Mouse (Mus musculus) midbrain, postnatal 0 days (tissue): ENCODE measurements around the gene Ino80d. TPM values are rescaled to one million over a fixed set of nuclear protein-coding genes. Genes with fewer than 3 reads are reported as not detected.
A peak's percentile ranks its signal among the peaks of the same experiment; 100 is the strongest.

Source experiments
- ATAC-seq: fragments of 200-750 bp; cut with Nextera tagmentation; 2 replicates; pipeline ENCODE4 v1.8.0; 2017; ENCODE audit warnings: moderate number of reproducible peaks, mild to moderate bottlenecking, moderate TSS enrichment, moderate library complexity; ENCODE audit not compliant: low FRiP score
- DNase-seq: peaks from one replicate; pipeline ENCODE4 v3.0.0-alpha.2; 2015; ENCODE audit warnings: low spot score
- H3K27ac ChIP-seq: fragments of 300-500 bp; sonication (generic); 2 replicates; pipeline ENCODE4 v1.5.1; 2014; ENCODE audit warnings: low read depth, mild to moderate bottlenecking, low read length, mixed read lengths
- H3K27me3 ChIP-seq: fragments of 300-500 bp; sonication (generic); 2 replicates; pipeline ENCODE4 v1.6.1; 2014; ENCODE audit warnings: low read length, control low read depth, mixed read lengths; ENCODE audit not compliant: insufficient read depth
- H3K36me3 ChIP-seq: fragments of 300-500 bp; sonication (generic); 2 replicates; pipeline ENCODE4 v1.6.1; 2014; ENCODE audit warnings: low read length, control low read depth, mixed read lengths; ENCODE audit not compliant: insufficient read depth
- H3K4me1 ChIP-seq: fragments of 300-500 bp; sonication (generic); 2 replicates; pipeline ENCODE4 v1.6.1; 2014; ENCODE audit warnings: mild to moderate bottlenecking, control low read depth, antibody characterized with exemption, low read length, mixed read lengths; ENCODE audit not compliant: insufficient read depth
- H3K4me2 ChIP-seq: fragments of 300-500 bp; sonication (generic); 2 replicates; pipeline ENCODE4 v1.6.1; 2014; ENCODE audit warnings: low read depth, mild to moderate bottlenecking, low read length, mixed read lengths; ENCODE audit not compliant: poor library complexity, severe bottlenecking
- H3K4me3 ChIP-seq: fragments of 300-500 bp; sonication (generic); 2 replicates; pipeline ENCODE4 v1.5.1; 2014; ENCODE audit warnings: low read depth, mild to moderate bottlenecking, low read length, moderate library complexity
- H3K9ac ChIP-seq: fragments of 300-500 bp; sonication (generic); replicated peaks from 2 replicates; pipeline ENCODE4 v1.6.1; 2014; ENCODE audit warnings: mild to moderate bottlenecking, low read length, moderate library complexity, mixed read lengths; ENCODE audit not compliant: poor library complexity, severe bottlenecking
- H3K9me3 ChIP-seq: fragments of 300-500 bp; sonication (generic); 2 replicates; pipeline ENCODE4 v1.6.1; 2016; ENCODE audit warnings: low read length, control low read depth
- CTCF ChIP-seq: IDR thresholded peaks from 2 replicates; pipeline ENCODE4 v1.5.1; 2016; ENCODE audit warnings: antibody characterized with exemption, mild to moderate bottlenecking
- WGBS: fragments of 180-500 bp; shearing (Covaris S2); extraction: QIAGEN DNeasy Blood & Tissue Kit; methylation state at CpG from one replicate; pipeline ENCODE4 v1.1.7; 2014; 5-methylcytosine and 5-hydroxymethylcytosine counted together
- polyA plus RNA-seq: library from polyadenylated mRNA; unstranded; fragments of >200 nt; fragmentation: Nextera tagmentation; extraction: Ambion mirVana; gene quantifications from 2 replicates; pipeline ENCODE4 v1.2.1, GENCODE M21; 2015
- total RNA-seq: library from RNA; depleted of rRNA; stranded (reverse); fragments of >200 nt; gene quantifications from 2 replicates; pipeline ENCODE4 v1.2.3, GENCODE M21; 2014

The Ino80d gene
- total and polyA plus RNA-seq, 2 experiments from 2014 or later: 7.3 to 11.0 TPM

DNA sequence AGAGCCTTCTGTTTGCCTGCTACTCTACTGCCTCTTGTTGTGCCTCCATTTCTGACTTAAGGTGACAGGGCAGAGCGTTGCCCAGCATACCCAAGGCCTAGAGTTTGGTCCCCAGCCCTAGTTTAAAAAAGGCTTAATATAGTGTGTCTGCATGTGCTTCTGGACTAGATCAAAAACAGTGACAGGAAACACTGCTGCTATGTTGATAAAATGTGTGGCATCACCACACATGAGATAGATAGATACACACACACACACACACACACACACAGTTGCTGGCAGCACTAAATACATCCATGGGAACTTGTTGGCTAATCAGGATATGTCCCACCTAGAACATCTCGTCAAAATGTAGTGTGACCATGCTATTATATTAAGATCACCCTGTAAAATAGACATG is 5.9 kb upstream of the Ino80d start:
- no peak overlapping the region for H3K9ac ChIP-seq
- TF ChIP-seq CTCF: no peak
- no peak for DNase-seq

DNA sequence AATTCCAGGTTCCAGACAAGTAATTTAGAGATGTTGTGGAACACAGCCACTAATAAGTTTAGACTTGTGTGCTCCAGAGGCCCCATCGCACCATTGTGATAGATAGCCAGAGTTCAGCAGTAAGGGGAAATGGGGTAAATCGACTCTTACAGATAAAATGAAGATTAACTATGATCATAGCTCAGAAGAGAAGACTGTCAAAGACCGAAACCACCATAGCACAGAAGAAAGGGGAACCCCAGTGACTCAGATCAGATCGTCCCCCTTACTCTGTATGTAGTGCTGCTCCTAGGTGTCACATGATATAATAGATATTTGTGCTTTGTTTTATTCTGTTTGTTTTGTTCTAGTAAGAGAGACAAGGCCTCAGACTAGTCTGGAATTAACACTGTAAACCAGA is 5.2 kb upstream of the Ino80d start:
- 96% methylated on average over 4 of the region's 4 CpGs for WGBS
- no peak for TF ChIP-seq CTCF
- ATAC-seq: no peak

More for the DNA sequence above, 5.9 kb upstream of the Ino80d start:
- Histone ChIP-seq H3K27me3 (no peaks in the 10 kb centered on the region), H3K36me3 (peaks cover 19% of the 10 kb centered on the region), H3K27ac (no peak overlapping the region), H3K4me2 (no peak overlapping the region), H3K4me1 (no peaks in the 10 kb centered on the region; the same call in 1 of the 2 replicates), H3K4me3 (no peak overlapping the region), H3K9me3 (no peaks in the 10 kb centered on the region)
- no peak for ATAC-seq
- 100% methylated on average over 2 of the region's 2 CpGs for WGBS

GRCm38 (mm10) chr1:63115540-63115939 is 1.1 kb upstream of the Ino80d start:
- H3K4me1 ChIP-seq: peaks cover 4% of the 10 kb centered on the region; the same call in 1 of the 2 replicates
- DNase-seq: no peak
- no peak for TF ChIP-seq CTCF
- no peak overlapping the region for H3K27ac ChIP-seq
- no peaks in the 10 kb centered on the region for H3K9me3 ChIP-seq
- no peak for ATAC-seq
- H3K4me3 ChIP-seq: peak overlapping the region; percentile 95
- peaks cover 7% of the 10 kb centered on the region for H3K36me3 ChIP-seq
- WGBS: 49% methylated on average over 3 of the region's 3 CpGs
- 0 out of 2 replicates have a peak overlapping the region, but pooled peaks have one; percentile 100 for H3K9ac ChIP-seq
- H3K27me3 ChIP-seq: no peaks in the 10 kb centered on the region
- H3K4me2 ChIP-seq: peak overlapping the region; percentile 95

More for the DNA sequence above, 5.2 kb upstream of the Ino80d start:
- no peak overlapping the region for H3K4me3 ChIP-seq
- H3K27ac ChIP-seq: no peak overlapping the region
- no peaks in the 10 kb centered on the region; the same call in 1 of the 2 replicates for H3K4me1 ChIP-seq
- no peaks in the 10 kb centered on the region for H3K9me3 ChIP-seq
- H3K9ac ChIP-seq: no peak overlapping the region
- no peaks in the 10 kb centered on the region for H3K27me3 ChIP-seq
- peaks cover 19% of the 10 kb centered on the region for H3K36me3 ChIP-seq
- H3K4me2 ChIP-seq: no peak overlapping the region
- no peak for DNase-seq

- no peaks in the 10 kb centered on the region for H3K27me3 ChIP-seq
- peak overlapping the region; percentile 95 for H3K4me3 ChIP-seq
- TF ChIP-seq CTCF: no peak
- no peak for ATAC-seq
- H3K9me3 ChIP-seq: no peaks in the 10 kb centered on the region
- DNase-seq: no peak
- H3K27ac ChIP-seq: peak overlapping the region; percentile 97
- peaks cover 4% of the 10 kb centered on the region; the same call in 1 of the 2 replicates for H3K4me1 ChIP-seq
- H3K9ac ChIP-seq: peak overlapping the region; percentile 100; the same call in 1 of the 2 replicates
- peaks cover 2% of the 10 kb centered on the region for H3K36me3 ChIP-seq
- H3K4me2 ChIP-seq: peak overlapping the region; percentile 95
- WGBS: 9% methylated on average over 4 of the region's 4 CpGs
Measured at GRCm38 (mm10) chr1:63115096-63115495, 629 bp upstream of the Ino80d start.

GRCm38 (mm10) chr1:63113274-63114135 is 962 bp downstream of the Ino80d start:
- ATAC-seq: peak; percentile 48
- H3K9ac ChIP-seq: peak overlapping the region; percentile 100
- no peak for TF ChIP-seq CTCF
- H3K4me1 ChIP-seq: peaks cover 4% of the 10 kb centered on the region; the same call in 1 of the 2 replicates
- H3K27me3 ChIP-seq: no peaks in the 10 kb centered on the region
- DNase-seq: peak; percentile 26
- H3K9me3 ChIP-seq: no peaks in the 10 kb centered on the region
- under 1% methylated on average over 40 of the region's 92 CpGs for WGBS
- peak overlapping the region; percentile 97 for H3K27ac ChIP-seq
- peak overlapping the region; percentile 95 for H3K4me2 ChIP-seq
- H3K4me3 ChIP-seq: peak overlapping the region; percentile 95
- H3K36me3 ChIP-seq: no peaks in the 10 kb centered on the region

- 3% methylated on average over 11 of the region's 11 CpGs for WGBS
Measured at GRCm38 (mm10) chr1:63112865-63113261, 1.6 kb downstream of the Ino80d start.

More at GRCm38 (mm10) chr1:63112865-63113261, 1.6 kb downstream of the Ino80d start:
- Histone ChIP-seq H3K9me3 (no peaks in the 10 kb centered on the region), H3K36me3 (no peaks in the 10 kb centered on the region), H3K4me2 (peak overlapping the region; percentile 95), H3K4me3 (peak overlapping the region; percentile 95), H3K27ac (peak overlapping the region; percentile 97), H3K27me3 (no peaks in the 10 kb centered on the region), H3K4me1 (peaks cover 4% of the 10 kb centered on the region; the same call in 1 of the 2 replicates), H3K9ac (peak overlapping the region; percentile 100)
- TF ChIP-seq CTCF: no peak
- ATAC-seq (peak; percentile 6; the same call in 1 of the 2 replicates), DNase-seq (no peak)
